Mouse (Mus musculus) megakaryocyte, adult 5-6 weeks (primary cell): Measurements from ENCODE around the gene Mrpl14. TPM values are rescaled to one million over a fixed set of nuclear protein-coding genes. Genes with fewer than 3 reads are reported as not detected.

Source experiments
- ATAC-seq: 2 replicates; pipeline ENCODE4 v1.8.0; 2016; ENCODE audit warnings: mild to moderate bottlenecking, inconsistent platforms; ENCODE audit not compliant: poor library complexity, severe bottlenecking
- total RNA-seq, 2 experiments: library from RNA; stranded (forward) in 1 of 2; stranded (reverse) in 1 of 2; fragments of 153-499, 151-499 nt in 1 of 2; fragments of 221-1000, 200-1000 nt in 1 of 2; gene quantifications; 2 replicates each; pipeline versions ENCODE4 v1.2.3 to v1.2.4; 2015 to 2017

The Mrpl14 gene
- total RNA-seq (2015) (30.3 and 34.7 TPM in 2 replicates), total RNA-seq (2017) (12.7 and 14.7 TPM in 2 replicates)

DNA sequence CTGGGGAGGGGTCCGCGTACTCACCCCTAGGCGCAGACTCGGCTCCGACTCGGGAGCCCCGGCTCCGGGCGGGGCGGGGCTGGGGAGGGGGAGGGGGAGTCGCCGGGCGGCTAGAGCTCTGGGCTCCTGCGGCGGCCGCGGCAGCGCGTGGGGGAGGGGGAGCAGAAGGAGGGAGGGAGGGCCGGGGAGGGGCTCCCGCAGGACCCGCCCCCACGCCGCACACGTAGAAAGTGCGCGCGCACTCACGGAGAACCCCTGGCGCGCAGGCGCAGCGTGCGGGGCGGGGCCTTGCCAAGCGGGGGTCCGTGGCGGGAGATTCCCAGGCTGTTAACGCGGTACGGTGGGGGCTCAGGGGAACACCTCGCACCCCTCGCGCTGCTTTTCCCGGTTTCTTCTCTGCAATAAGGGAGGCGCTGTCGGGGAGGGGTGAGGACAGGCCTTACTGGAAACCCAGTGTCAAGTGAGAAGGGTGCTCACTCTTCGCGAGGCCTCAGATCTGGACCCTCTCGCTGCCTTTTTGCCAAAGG lies at the start of gene Mrpl14:
Gene Mrpl14, plus strand, starts transcription at position 230 of the 527 bp plus-strand sequence.
- ATAC-seq = peak; percentile 83

- ATAC-seq = no peak
Measured at GRCm38 (mm10) chr17:45638596-45639295, 47.4 kb upstream of the Mrpl14 start.

- no peak for ATAC-seq
Measured at GRCm38 (mm10) chr17:45641981-45642380, 44.1 kb upstream of the Mrpl14 start.

- peak; percentile 60 for ATAC-seq
Measured at GRCm38 (mm10) chr17:45642701-45643100, 43.4 kb upstream of the Mrpl14 start.

DNA sequence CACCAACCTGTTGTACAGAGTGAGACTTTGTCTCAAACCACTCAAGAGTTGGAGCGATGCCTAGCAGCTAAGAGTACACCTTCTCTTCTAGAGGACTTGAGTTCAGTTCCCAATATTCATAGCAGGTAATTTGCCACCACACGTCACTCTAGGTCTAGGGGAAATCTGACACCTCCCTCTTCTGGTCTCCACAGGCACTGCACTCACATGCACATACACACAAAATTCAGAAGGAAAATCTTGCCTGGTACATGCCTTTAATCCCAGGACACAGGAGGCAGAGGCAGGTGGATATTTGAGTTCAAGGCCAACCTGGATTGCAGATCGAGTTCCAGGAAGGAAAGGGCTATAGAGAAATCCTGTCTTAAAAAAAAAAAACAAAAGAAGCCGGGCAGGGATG lies 41.9 kb upstream of the Mrpl14 start:
- ATAC-seq = no peak

GRCm38 (mm10) chr17:45653233-45653632 lies 32.9 kb upstream of the Mrpl14 start:
- ATAC-seq = no peak

DNA sequence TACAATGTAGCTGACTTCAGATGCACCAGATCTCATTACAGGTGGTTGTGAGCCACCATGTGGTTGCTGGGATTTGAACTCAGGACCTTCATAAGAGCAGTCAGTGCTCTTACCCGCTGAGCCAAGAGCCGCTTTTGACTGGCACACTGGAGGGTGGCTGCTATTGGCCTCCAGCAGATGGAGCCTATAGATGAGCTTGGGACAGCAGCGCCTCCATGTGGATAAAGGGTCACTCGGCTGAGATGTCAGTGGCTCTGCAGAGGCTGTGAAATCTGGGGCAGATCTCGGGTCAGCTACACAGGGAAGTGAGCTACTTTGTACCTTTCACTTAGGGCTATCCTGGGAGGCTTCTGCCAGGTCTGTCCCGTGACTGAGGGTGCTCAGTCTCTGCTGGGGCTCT lies 30.3 kb upstream of the Mrpl14 start:
- no peak for ATAC-seq

DNA sequence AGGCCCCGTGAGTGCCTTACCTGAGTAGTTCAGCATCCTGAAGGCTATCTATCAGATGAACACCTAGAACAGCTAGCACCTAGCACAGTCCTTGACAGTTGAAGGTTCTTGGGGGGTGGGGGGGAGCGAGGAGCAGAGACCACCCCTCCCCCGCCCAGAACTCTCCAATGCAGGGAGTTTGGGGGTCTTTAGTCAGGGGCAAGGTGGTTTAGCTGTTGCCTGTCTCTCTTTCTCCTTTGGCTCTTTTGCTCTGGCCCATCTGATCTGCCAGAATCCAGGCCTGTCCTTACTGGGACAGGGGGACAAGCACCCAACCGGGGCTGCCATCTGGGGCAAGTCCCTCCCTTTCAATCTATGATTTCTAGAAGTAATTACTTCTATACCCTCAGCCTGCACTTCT lies 26.9 kb upstream of the Mrpl14 start, which contains the start of gene Capn11:
Gene Capn11, minus strand, starts transcription at position 101 of the 400 bp plus-strand sequence.
- no peak for ATAC-seq

DNA sequence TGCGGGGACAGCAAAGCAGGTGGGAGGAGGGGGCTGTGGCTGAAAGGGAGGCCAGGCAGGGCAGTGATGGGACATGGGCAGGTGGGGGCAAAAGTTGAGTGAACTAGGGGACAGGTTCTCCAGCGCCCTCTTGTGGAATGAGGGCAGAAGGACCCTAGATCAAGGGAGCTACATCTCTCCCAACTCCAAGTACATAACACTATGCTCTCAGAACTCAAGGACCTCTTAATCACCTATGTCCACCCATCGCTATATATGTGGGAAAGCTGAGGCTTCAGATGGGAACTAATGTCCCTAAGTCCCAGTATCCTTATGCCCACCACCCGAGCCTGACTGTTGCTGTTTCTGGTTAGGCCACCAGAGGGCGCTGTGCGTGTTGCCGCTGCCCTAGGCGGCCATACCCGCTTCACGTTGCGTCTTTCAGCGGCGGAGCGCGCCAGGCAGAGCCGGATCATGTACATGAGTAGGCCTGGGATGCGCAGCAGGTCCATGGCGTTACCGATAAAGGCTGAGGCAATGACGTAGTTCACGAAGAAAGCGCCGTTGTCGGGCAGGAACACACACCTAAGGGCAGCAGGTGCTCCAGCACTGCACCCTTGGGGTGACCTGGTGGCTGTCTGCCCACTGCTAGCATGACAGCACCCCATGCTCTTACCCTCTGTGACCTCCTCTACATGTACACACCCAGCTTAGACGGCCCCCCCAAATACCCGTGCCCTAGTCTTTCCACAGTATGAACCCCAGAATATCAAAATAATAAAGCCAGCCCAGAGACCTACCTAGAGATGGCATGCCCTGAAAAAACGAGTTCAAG lies 22.8 kb upstream of the Mrpl14 start:
- peak; percentile 86 for ATAC-seq

GRCm38 (mm10) chr17:45664608-45665007 lies 21.5 kb upstream of the Mrpl14 start:
- no peak for ATAC-seq

GRCm38 (mm10) chr17:45666091-45666490 lies 20.0 kb upstream of the Mrpl14 start:
- ATAC-seq = no peak

GRCm38 (mm10) chr17:45667481-45667880 lies 18.6 kb upstream of the Mrpl14 start:
- ATAC-seq = no peak

- no peak for ATAC-seq
Measured at GRCm38 (mm10) chr17:45667986-45668385, 18.1 kb upstream of the Mrpl14 start.

- ATAC-seq = no peak
Measured at GRCm38 (mm10) chr17:45671821-45672220, 14.3 kb upstream of the Mrpl14 start.

GRCm38 (mm10) chr17:45672598-45672997 lies 13.5 kb upstream of the Mrpl14 start:
- 0 out of 2 replicates have a peak, but pooled peaks have one; percentile 15 for ATAC-seq

GRCm38 (mm10) chr17:45678106-45678505 lies 8.0 kb upstream of the Mrpl14 start:
- peak; percentile 51 for ATAC-seq

- no peak for ATAC-seq
Measured at GRCm38 (mm10) chr17:45680391-45680980, 5.6 kb upstream of the Mrpl14 start.

DNA sequence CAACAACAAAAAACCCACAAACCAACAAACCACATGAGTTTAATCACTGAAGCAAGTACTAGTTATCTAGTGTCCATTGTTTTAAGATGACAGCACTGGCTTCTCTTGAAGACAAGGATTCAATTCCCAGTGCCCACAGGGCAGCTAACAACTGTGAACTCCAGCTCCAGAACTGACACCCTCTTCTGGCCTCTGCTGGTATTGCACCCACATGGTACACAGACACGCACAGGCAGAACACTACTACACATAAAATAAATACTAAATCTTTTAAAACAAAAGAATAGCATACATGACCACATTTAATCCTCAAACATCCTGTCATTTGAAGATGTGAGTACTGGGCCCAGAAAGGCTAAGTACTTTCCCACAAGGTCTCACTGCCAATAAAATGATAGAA lies 4.5 kb upstream of the Mrpl14 start:
- ATAC-seq = no peak

DNA sequence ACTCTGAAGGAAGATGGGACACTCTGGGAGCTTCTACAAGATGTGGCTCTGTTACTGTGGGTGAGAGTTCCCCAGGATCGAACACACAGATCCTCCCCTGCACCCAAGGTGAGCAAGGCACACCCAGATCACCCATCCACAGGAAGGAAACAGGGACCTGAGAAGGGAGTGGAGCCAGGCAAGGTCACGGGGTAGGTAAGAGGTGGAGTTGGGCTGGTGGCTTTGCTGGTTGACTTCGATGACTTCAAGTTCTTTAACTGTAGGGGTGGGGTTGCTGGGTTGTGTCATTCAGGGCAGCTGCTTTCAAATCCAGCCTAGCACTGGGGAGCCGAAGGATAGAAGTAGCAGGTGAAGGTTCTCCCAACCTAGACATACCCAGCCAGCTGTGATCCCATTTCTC lies 3.3 kb upstream of the Mrpl14 start:
- ATAC-seq = no peak

DNA sequence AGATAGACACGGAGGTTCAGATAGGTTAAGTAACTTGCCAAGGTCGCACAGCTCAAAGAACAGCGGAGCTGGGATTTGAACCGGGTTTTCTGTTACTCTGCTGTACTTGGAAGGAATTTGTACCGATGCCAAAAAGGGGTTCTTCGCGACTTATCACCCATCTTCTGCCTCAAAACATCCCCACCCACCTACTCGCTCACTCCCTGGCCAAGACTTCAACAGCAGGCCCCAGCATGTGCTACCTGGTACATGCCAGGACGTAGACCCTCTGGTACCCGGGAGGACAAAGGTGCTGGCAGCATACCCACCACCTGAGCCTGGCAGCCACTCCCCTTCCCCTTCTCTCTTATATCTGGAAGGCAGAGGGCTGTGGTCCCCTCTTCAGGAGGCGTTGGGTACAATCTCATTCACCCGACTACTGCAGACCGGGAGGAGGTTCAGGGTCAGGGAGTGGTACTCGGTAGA lies 1.4 kb upstream of the Mrpl14 start:
- no peak for ATAC-seq
